Mouse (Mus musculus): ENCODE data around the gene Lipo3. TPM values are rescaled to one million over a fixed set of nuclear protein-coding genes. Genes with fewer than 3 reads are reported as not detected.
"Not testable (repeated sequence)": the region's sequence is repeated elsewhere in the genome, so short reads cannot be mapped to it uniquely, and the experiment has no call there.

Lipo3 gene
- polyA plus RNA-seq (2012; ENCODE audit: insufficient read depth, insufficient read length, missing spikeins): 21.0 and 23.9 TPM in 2 replicates

- H3K4me3 ChIP-seq (ENCODE audit: insufficient read depth, low read length); H3K4me1 ChIP-seq (ENCODE audit: control insufficient read depth, insufficient read depth, low read length): not testable (repeated sequence)
Observed at GRCm38 (mm10) chr19:33761287-33762086, at the start of gene Lipo3. Gene Lipo3 (minus strand): TSS chr19:33761951.

GRCm38 (mm10) chr19:33787359-33787758, 25.6 kb upstream of the Lipo3 start, which contains the start of gene Lipo1:
Gene Lipo1 (minus strand): TSS chr19:33787459.
- H3K4me1 ChIP-seq (ENCODE audit: control insufficient read depth, insufficient read depth, low read length); H3K4me3 ChIP-seq (ENCODE audit: insufficient read depth, low read length); H3K27ac ChIP-seq (ENCODE audit: insufficient read depth, low read depth, low read length): not testable (repeated sequence)

More at GRCm38 (mm10) chr19:33761287-33762086, at the start of gene Lipo3:
- H3K27ac ChIP-seq (ENCODE audit: insufficient read depth, low read depth, low read length): not testable (repeated sequence)

GRCm38 (mm10) chr19:33786576-33787277, 25.0 kb upstream of the Lipo3 start:
- H3K27ac ChIP-seq (ENCODE audit: insufficient read depth, low read depth, low read length): no peak overlapping the region
- H3K4me1 ChIP-seq (ENCODE audit: control insufficient read depth, insufficient read depth, low read length): no peaks in the 10 kb centered on the region
- TF ChIP-seq CTCF (IDR thresholded peaks at IDR 0.05; ENCODE audit: low read depth, low read length) (no peak), POLR2A (IDR thresholded peaks at IDR 0.05; ENCODE audit: borderline replicate concordance, low read depth, low read length) (no peak)
- no peak overlapping the region for H3K4me3 ChIP-seq (ENCODE audit: insufficient read depth, low read length)

GRCm38 (mm10) chr19:33751259-33751658, 10.5 kb downstream of the Lipo3 start, which contains the start of gene Lipo2:
Gene Lipo2 (minus strand): TSS chr19:33751359.
- not testable (repeated sequence) for H3K27ac ChIP-seq (ENCODE audit: insufficient read depth, low read depth, low read length); H3K4me1 ChIP-seq (ENCODE audit: control insufficient read depth, insufficient read depth, low read length); H3K4me3 ChIP-seq (ENCODE audit: insufficient read depth, low read length)

GRCm38 (mm10) chr19:33625152-33625551, 136.6 kb downstream of the Lipo3 start, which contains the start of gene Gm8978:
Gene Gm8978 (minus strand): TSS chr19:33625252.
- not testable (repeated sequence) for H3K4me3 ChIP-seq (ENCODE audit: insufficient read depth, low read length); H3K4me1 ChIP-seq (ENCODE audit: control insufficient read depth, insufficient read depth, low read length)

GRCm38 (mm10) chr19:33589626-33590302, 172.0 kb downstream of the Lipo3 start:
- not testable (repeated sequence) for H3K4me1 ChIP-seq (ENCODE audit: control insufficient read depth, insufficient read depth, low read length); H3K4me3 ChIP-seq (ENCODE audit: insufficient read depth, low read length); H3K27ac ChIP-seq (ENCODE audit: insufficient read depth, low read depth, low read length)

More at GRCm38 (mm10) chr19:33625152-33625551, 136.6 kb downstream of the Lipo3 start, which contains the start of gene Gm8978:
- not testable (repeated sequence) for H3K27ac ChIP-seq (ENCODE audit: insufficient read depth, low read depth, low read length)

GRCm38 (mm10) chr19:33568551-33568950, 193.2 kb downstream of the Lipo3 start:
- H3K4me1 ChIP-seq (ENCODE audit: control insufficient read depth, insufficient read depth, low read length): not testable (repeated sequence)

GRCm38 (mm10) chr19:33517680-33518079, 244.1 kb downstream of the Lipo3 start, which contains the start of gene Lipo4:
Gene Lipo4 (minus strand): TSS chr19:33517780.
- TF ChIP-seq CTCF (IDR thresholded peaks at IDR 0.05; ENCODE audit: low read depth, low read length) (no peak), POLR2A (IDR thresholded peaks at IDR 0.05; ENCODE audit: borderline replicate concordance, low read depth, low read length) (no peak)

More at GRCm38 (mm10) chr19:33568551-33568950, 193.2 kb downstream of the Lipo3 start:
- not testable (repeated sequence) for H3K27ac ChIP-seq (ENCODE audit: insufficient read depth, low read depth, low read length); H3K4me3 ChIP-seq (ENCODE audit: insufficient read depth, low read length)

More at GRCm38 (mm10) chr19:33517680-33518079, 244.1 kb downstream of the Lipo3 start, which contains the start of gene Lipo4:
- H3K4me3 ChIP-seq (ENCODE audit: insufficient read depth, low read length): no peak within 1 kb of the TSS
- no peaks in the 10 kb centered on the region for H3K4me1 ChIP-seq (ENCODE audit: control insufficient read depth, insufficient read depth, low read length)
- no peak within 1 kb of the TSS for H3K27ac ChIP-seq (ENCODE audit: insufficient read depth, low read depth, low read length)

Other genes starting within 250 kb of the Lipo3 start
- not detected in 2 replicates for gene Lipo4, start 244.2 kb downstream of the Lipo3 start, polyA plus RNA-seq (2012; ENCODE audit: insufficient read depth, insufficient read length, missing spikeins)
- not detected in 2 replicates for gene Gm8978, start 136.7 kb downstream of the Lipo3 start, polyA plus RNA-seq (2012; ENCODE audit: insufficient read depth, insufficient read length, missing spikeins)
- not detected in 2 replicates for gene Lipo2, start 10.6 kb downstream of the Lipo3 start, polyA plus RNA-seq (2012; ENCODE audit: insufficient read depth, insufficient read length, missing spikeins)
- 0.37 TPM in 1 of 2 replicates, not detected in the other for gene Lipo1, start 25.5 kb upstream of the Lipo3 start, polyA plus RNA-seq (2012; ENCODE audit: insufficient read depth, insufficient read length, missing spikeins)
- gene Lipf, start 199.2 kb upstream of the Lipo3 start, polyA plus RNA-seq (2012; ENCODE audit: insufficient read depth, insufficient read length, missing spikeins): not detected in 2 replicates
- not detected in 2 replicates for gene Lipk, start 246.3 kb upstream of the Lipo3 start, polyA plus RNA-seq (2012; ENCODE audit: insufficient read depth, insufficient read length, missing spikeins)

Data from bone marrow macrophage, adult 2 months (primary cell).